Mouse (Mus musculus) C2C12 (cell line): ENCODE data around the gene Camkk2.

Source experiments
- CEBPB ChIP-seq: IDR thresholded peaks from one replicate; pipeline ENCODE4 v1.6.1; 2011; ENCODE audit warnings: low read depth, mild to moderate bottlenecking, control low read depth, moderate library complexity
- CTCF ChIP-seq: IDR thresholded peaks from one replicate; pipeline ENCODE4 v1.5.1; 2011; ENCODE audit not compliant: control insufficient read depth, insufficient read depth, insufficient read length
- MAX ChIP-seq: IDR thresholded peaks from one replicate; pipeline ENCODE4 v1.6.1; 2011; ENCODE audit warnings: mild to moderate bottlenecking, control low read depth
- MYOD1 ChIP-seq: IDR thresholded peaks from one replicate; pipeline ENCODE4 v1.6.1; 2011; ENCODE audit warnings: low read depth; ENCODE audit not compliant: control insufficient read depth, insufficient read length
- MYOG ChIP-seq: IDR thresholded peaks from one replicate; pipeline ENCODE4 v1.6.1; 2011; ENCODE audit not compliant: control insufficient read depth, insufficient read length; ENCODE audit errors: extremely low read depth
- USF1 ChIP-seq: IDR thresholded peaks from one replicate; pipeline ENCODE4 v1.6.1; 2011; ENCODE audit warnings: low read depth, mild to moderate bottlenecking, control low read depth, moderate library complexity

DNA sequence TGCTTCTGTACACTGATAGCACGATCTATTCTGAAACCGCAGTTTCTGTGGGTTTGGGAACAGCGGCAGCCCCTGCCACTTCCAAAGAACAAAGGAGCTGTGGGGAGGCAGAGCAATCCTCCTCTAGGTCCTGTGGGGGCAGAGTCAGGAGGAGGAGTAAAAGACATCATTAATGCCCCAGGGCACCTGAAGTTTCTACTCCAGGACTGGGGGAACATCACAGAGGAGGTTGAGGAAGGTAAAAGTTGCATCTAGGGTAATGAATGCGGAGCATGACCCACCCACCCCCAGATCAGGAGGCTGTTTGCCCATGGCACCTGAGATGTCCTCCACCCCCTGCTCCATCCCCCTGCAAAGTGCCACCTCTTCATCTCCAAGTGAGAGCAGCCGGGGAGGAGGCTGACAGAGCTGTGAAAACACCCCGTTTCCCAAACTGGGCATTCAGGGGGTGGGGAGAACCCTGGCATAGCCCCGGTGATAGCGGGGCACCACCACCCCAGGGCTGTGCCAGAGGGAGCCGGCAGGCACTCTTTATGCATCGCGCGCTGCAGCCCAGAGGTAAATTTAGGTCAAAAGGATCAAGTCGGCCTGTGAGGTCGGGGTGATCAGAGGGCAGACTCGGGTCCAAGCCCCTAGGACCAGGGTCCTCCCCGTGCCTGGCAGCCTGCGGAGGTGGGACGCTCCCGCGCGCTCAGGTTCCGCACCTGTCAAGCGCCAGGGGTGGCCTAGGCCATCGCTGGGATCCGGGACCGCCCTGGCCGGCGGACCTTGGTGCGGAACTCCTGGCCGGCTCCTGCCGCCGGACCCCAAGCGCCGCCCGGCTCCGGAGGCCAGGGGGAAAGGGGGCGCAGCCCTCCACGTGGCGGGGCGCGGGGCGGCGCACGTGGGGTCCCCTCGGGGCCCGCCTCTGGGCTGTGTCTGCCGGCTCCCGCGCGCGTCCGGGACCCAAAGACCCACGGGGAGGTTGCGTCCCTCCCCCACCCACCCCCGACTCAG lies 680 bp downstream of the Camkk2 start:
- TF ChIP-seq CTCF (no peak), CEBPB (no peak), MYOG (no peak), MAX (no peak), USF1 (no peak), MYOD1 (no peak)
